ENCODE assay signal across 14 mouse cellular contexts in genomic region chr14:103844944-103845343, GRCm38 (mm10). TPM values are rescaled to one million over a fixed set of nuclear protein-coding genes. Genes with fewer than 3 reads are reported as not detected.
DNase-seq lines count a peak whose midpoint lies in the region; ATAC-seq and TF ChIP-seq lines count a peak whose summit lies in the region.
"Had no signal": no experiment of that assay in that cellular context is flagged by ENCODE, and none has a peak within 500 bp of the region (broad histone marks: within the 10 kb centered on the region; RNA-seq: fewer than 3 reads in every experiment).

No protein-coding gene starts in this region.

- intact Hi-C loops in heart, postnatal 10 days (cut with DNase I): loop anchor here (5.0 kb wide), 2 partner anchors 103 to 107 kb away; no protein-coding TSS in a partner anchor

- no peak for TF ChIP-seq CTCF in midbrain, postnatal 0 days (IDR thresholded peaks at IDR 0.05)

- H3K27me3 ChIP-seq in heart, embryonic 15.5 days: 0 out of 2 replicates have a peak, but pooled peaks cover 2% of the 10 kb centered on the region
- no peaks in the 10 kb centered on the region for H3K27me3 ChIP-seq in forebrain, embryonic 14.5 days (replicated peaks; ENCODE audit: control insufficient read depth, insufficient read depth, low read length)
- no peaks in the 10 kb centered on the region; the same call in 1 of the 2 replicates for H3K27me3 ChIP-seq in hindbrain, embryonic 15.5 days
- no peaks in the 10 kb centered on the region for H3K27me3 ChIP-seq in midbrain, postnatal 0 days (ENCODE audit: insufficient read depth, low read length)
- H3K27me3 ChIP-seq: CH12.LX; embryonic facial prominence, embryonic 15.5 days had no signal

- WGBS in heart, embryonic 15.5 days: 82% methylated on average over 7 of the region's 7 CpGs
- WGBS in forebrain, embryonic 14.5 days: 57% methylated on average over 7 of the region's 7 CpGs
- WGBS in hindbrain, embryonic 15.5 days: 45% methylated on average over 7 of the region's 7 CpGs
- WGBS in midbrain, postnatal 0 days: 45% methylated on average over 7 of the region's 7 CpGs

- H3K4me1 ChIP-seq in heart, embryonic 15.5 days (replicated peaks): peaks cover 9% of the 10 kb centered on the region
- peaks cover 9% of the 10 kb centered on the region for H3K4me1 ChIP-seq in forebrain, embryonic 14.5 days (ENCODE audit: control insufficient read depth, insufficient read depth, low read length)
- peaks cover 10% of the 10 kb centered on the region for H3K4me1 ChIP-seq in hindbrain, embryonic 15.5 days (replicated peaks)
- H3K4me1 ChIP-seq in midbrain, postnatal 0 days (ENCODE audit: insufficient read depth, low read length): no peaks in the 10 kb centered on the region

- no peak overlapping the region for H3K4me3 ChIP-seq in heart, embryonic 15.5 days
- no peak overlapping the region for H3K4me3 ChIP-seq in forebrain, embryonic 14.5 days (ENCODE audit: low read depth, low read length)
- no peak overlapping the region; the same call in 1 of the 2 replicates for H3K4me3 ChIP-seq in hindbrain, embryonic 15.5 days
- no peak overlapping the region for H3K4me3 ChIP-seq in midbrain, postnatal 0 days (ENCODE audit: low read depth, low read length)

- H3K27ac ChIP-seq in heart, embryonic 15.5 days: no peak overlapping the region
- H3K27ac ChIP-seq in forebrain, embryonic 14.5 days (ENCODE audit: low read depth, low read length): no peak overlapping the region
- peak overlapping the region; percentile 60 for H3K27ac ChIP-seq in hindbrain, embryonic 15.5 days (replicated peaks)
- peak overlapping the region; percentile 26; the same call in 1 of the 2 replicates for H3K27ac ChIP-seq in midbrain, postnatal 0 days (ENCODE audit: low read depth, low read length)
- H3K27ac ChIP-seq: embryonic facial prominence, embryonic 15.5 days had no signal

- H3K36me3 ChIP-seq in heart, embryonic 15.5 days: no peaks in the 10 kb centered on the region
- no peaks in the 10 kb centered on the region for H3K36me3 ChIP-seq in forebrain, embryonic 14.5 days (ENCODE audit: control insufficient read depth, insufficient read depth, low read length)
- no peaks in the 10 kb centered on the region for H3K36me3 ChIP-seq in hindbrain, embryonic 15.5 days
- no peaks in the 10 kb centered on the region for H3K36me3 ChIP-seq in midbrain, postnatal 0 days (ENCODE audit: insufficient read depth, low read length)
- H3K36me3 ChIP-seq: embryonic facial prominence, embryonic 15.5 days had no signal

- H3K9ac ChIP-seq in heart, embryonic 15.5 days: no peak overlapping the region
- no peak overlapping the region for H3K9ac ChIP-seq in forebrain, embryonic 14.5 days (ENCODE audit: low read length)
- no peak overlapping the region for H3K9ac ChIP-seq in hindbrain, embryonic 15.5 days
- no peak overlapping the region for H3K9ac ChIP-seq in midbrain, postnatal 0 days (replicated peaks; ENCODE audit: low read length, poor library complexity, severe bottlenecking)
- H3K9ac ChIP-seq: embryonic facial prominence, embryonic 15.5 days; liver, postnatal 0 days had no signal

- H3K4me2 ChIP-seq in heart, embryonic 15.5 days: peak overlapping the region; percentile 91; the same call in 1 of the 2 replicates
- H3K4me2 ChIP-seq in forebrain, embryonic 14.5 days (ENCODE audit: low read length): peak overlapping the region; percentile 85
- H3K4me2 ChIP-seq in hindbrain, embryonic 15.5 days: peak overlapping the region; percentile 93; the same call in 1 of the 2 replicates
- peak overlapping the region; percentile 96; the same call in 1 of the 2 replicates for H3K4me2 ChIP-seq in midbrain, postnatal 0 days (ENCODE audit: low read depth, low read length, poor library complexity, severe bottlenecking)

- ATAC-seq in heart, embryonic 15.5 days (replicated peaks; ENCODE audit: insufficient number of reproducible peaks, insufficient read depth, low FRiP score, low read depth): no peak
- ATAC-seq in forebrain, embryonic 14.5 days: no peak
- ATAC-seq in hindbrain, embryonic 15.5 days (ENCODE audit: low FRiP score, low read depth): no peak
- ATAC-seq in midbrain, postnatal 0 days (ENCODE audit: low FRiP score): no peak
- ATAC-seq: inflammation-experienced regulatory T-cells, adult 6 months; liver, postnatal 0 days had no signal

- no peaks in the 10 kb centered on the region for H3K9me3 ChIP-seq in heart, embryonic 15.5 days (replicated peaks)
- H3K9me3 ChIP-seq in forebrain, embryonic 14.5 days (replicated peaks; ENCODE audit: control insufficient read depth, low read length): no peaks in the 10 kb centered on the region
- H3K9me3 ChIP-seq in hindbrain, embryonic 15.5 days: no peaks in the 10 kb centered on the region
- H3K9me3 ChIP-seq in midbrain, postnatal 0 days (ENCODE audit: low read length): no peaks in the 10 kb centered on the region
- H3K9me3 ChIP-seq: embryonic facial prominence, embryonic 15.5 days had no signal

- no peak for DNase-seq in heart, postnatal 10 days
- no peak for DNase-seq in forebrain, embryonic 14.5 days (ENCODE audit: low spot score)
- no peak for DNase-seq in midbrain, postnatal 0 days (ENCODE audit: low spot score)
- DNase-seq in ovary, postnatal 36 days (ENCODE audit: low spot score): no peak
- DNase-seq in layer of hippocampus, adult 11-12 months (ENCODE audit: low spot score): no peak
- DNase-seq: cerebellum, adult 9-10 months; right cerebral cortex, adult 18-20 months; thymus, postnatal 36 days had no signal

RNA-seq across cellular contexts. Expression of gene Ednrb, which starts 0.7 kb away (rescaled TPM):
- polyA plus RNA-seq in heart, embryonic 15.5 days (2015; fragmentation: Nextera tagmentation; extraction: Ambion mirVana): 70.4 and 73.8 TPM in 2 replicates
- total RNA-seq in heart, postnatal 10 days (2021): 10 to 100 TPM; 29.9 to 32.3 TPM
- polyA plus RNA-seq in forebrain, embryonic 14.5 days (2014; fragmentation: Nextera tagmentation; extraction: Ambion mirVana): 74.0 and 77.3 TPM in 2 replicates
- polyA plus RNA-seq in hindbrain, embryonic 15.5 days (2015; fragmentation: Nextera tagmentation; extraction: Ambion mirVana): 127 and 131 TPM in 2 replicates
- total RNA-seq in midbrain, postnatal 0 days (2014; rRNA removed): 151 and 174 TPM in 2 replicates
- polyA plus RNA-seq in midbrain, postnatal 0 days (2015; fragmentation: Nextera tagmentation; extraction: Ambion mirVana): 122 and 134 TPM in 2 replicates
- total RNA-seq: CH12.LX had no signal
- polyA plus RNA-seq: inflammation-experienced regulatory T-cells, adult 6 months had no signal

Comparison
In these comparisons a context has a peak if more than half of its experiments do, and no peak if none do; other contexts are left out.
1. H3K27ac ChIP-seq: peak in hindbrain, embryonic 15.5 days (single experiment) and midbrain, postnatal 0 days (single experiment); none in heart, embryonic 15.5 days (single experiment) and forebrain, embryonic 14.5 days (single experiment).
2. Peak in every context shown above with its lines, with median percentiles within 50 percentile points of each other: H3K4me2 ChIP-seq.